Mouse (Mus musculus) limb, embryonic 14.5 days (tissue): Measurements from ENCODE around the gene Slirp. TPM values are rescaled to one million over a fixed set of nuclear protein-coding genes. Genes with fewer than 3 reads are reported as not detected.

Experiments
- ATAC-seq: fragments of 200-750 bp; cut with Nextera tagmentation; 2 replicates; pipeline ENCODE4 v1.8.0; 2017; ENCODE audit warnings: low read depth, moderate number of reproducible peaks, moderate TSS enrichment; ENCODE audit not compliant: low FRiP score
- DNase-seq: peaks from one replicate; pipeline ENCODE4 v3.0.0-alpha.2; 2015; ENCODE audit warnings: low spot score
- H3K27ac ChIP-seq: fragments of 300-500 bp; sonication (generic); replicated peaks from 2 replicates; pipeline ENCODE4 v1.5.1; 2014; ENCODE audit warnings: low read depth, mild to moderate bottlenecking, low read length, moderate library complexity, mixed read lengths
- H3K27me3 ChIP-seq: fragments of 300-500 bp; sonication (generic); 2 replicates; pipeline ENCODE4 v1.6.1; 2014; ENCODE audit warnings: low read length, mixed read lengths; ENCODE audit not compliant: control insufficient read depth, insufficient read depth
- H3K36me3 ChIP-seq: fragments of 300-500 bp; sonication (generic); 2 replicates; pipeline ENCODE4 v1.6.1; 2014; ENCODE audit warnings: mild to moderate bottlenecking, low read length, moderate library complexity, mixed read lengths; ENCODE audit not compliant: control insufficient read depth, insufficient read depth
- H3K4me1 ChIP-seq: fragments of 300-500 bp; sonication (generic); 2 replicates; pipeline ENCODE4 v1.6.1; 2014; ENCODE audit warnings: antibody characterized with exemption, low read length, mixed read lengths; ENCODE audit not compliant: control insufficient read depth, insufficient read depth
- H3K4me2 ChIP-seq: fragments of 300-500 bp; sonication (generic); replicated peaks from 2 replicates; pipeline ENCODE4 v1.6.1; 2014; ENCODE audit warnings: low read depth, mild to moderate bottlenecking, low read length, moderate library complexity; ENCODE audit not compliant: severe bottlenecking
- H3K4me3 ChIP-seq: fragments of 300-500 bp; sonication (generic); replicated peaks from 2 replicates; pipeline ENCODE4 v1.5.1; 2014; ENCODE audit warnings: low read length
- H3K9ac ChIP-seq: fragments of 300-500 bp; sonication (generic); 2 replicates; pipeline ENCODE4 v1.6.1; 2014; ENCODE audit warnings: mild to moderate bottlenecking, low read depth, low read length, moderate library complexity; ENCODE audit not compliant: severe bottlenecking
- H3K9me3 ChIP-seq: fragments of 300-500 bp; sonication (generic); 2 replicates; pipeline ENCODE4 v1.6.1; 2016; ENCODE audit warnings: low read length; ENCODE audit not compliant: control insufficient read depth
- POLR2A ChIP-seq: fragments of 200-500 bp; IDR thresholded peaks from 2 replicates; pipeline ENCODE4 v1.8.0; 2012; ENCODE audit warnings: inconsistent platforms, mild to moderate bottlenecking, moderate library complexity, borderline replicate concordance; ENCODE audit not compliant: insufficient read depth, insufficient read length; ENCODE audit errors: extremely low read depth
- WGBS: fragments of 180-500 bp; shearing (Covaris S2); extraction: QIAGEN DNeasy Blood & Tissue Kit; methylation state at CpG from one replicate; pipeline ENCODE4 v1.1.7; 2014; 5-methylcytosine and 5-hydroxymethylcytosine counted together
- polyA plus RNA-seq, 2 experiments: library from polyadenylated mRNA; depleted of rRNA in 1 of 2; stranded (reverse) in 1 of 2; unstranded in 1 of 2; fragments of >200 nt; fragmentation: Nextera tagmentation in 1 of 2; extraction: Ambion mirVana in 1 of 2; gene quantifications; 2 replicates each; pipeline versions ENCODE4 v1.2.1 to v1.2.3; 2012 to 2014

The Slirp gene
- polyA plus RNA-seq, 2 experiments: 83.4 to 314 TPM

DNA sequence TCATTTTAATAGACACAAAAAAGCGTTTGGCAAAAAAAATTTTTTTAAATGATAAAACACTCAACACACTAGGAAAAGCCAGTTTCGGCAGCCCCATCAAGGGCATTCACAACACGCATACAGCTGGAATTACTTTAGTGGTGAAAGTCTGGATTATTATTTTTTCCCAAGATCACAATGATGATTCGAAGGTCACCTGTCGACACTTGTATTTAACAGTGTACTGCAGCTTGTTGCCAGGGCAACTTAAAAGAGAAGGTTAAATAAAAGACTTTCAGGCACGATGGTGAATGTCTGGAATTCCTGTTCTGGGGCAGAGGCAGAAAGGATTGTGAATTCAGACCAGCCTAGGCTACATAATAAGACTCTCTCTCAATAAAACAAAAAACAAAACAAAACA lies 41.8 kb upstream of the Slirp start:
- no peak for TF ChIP-seq POLR2A
- no peaks in the 10 kb centered on the region for H3K4me1 ChIP-seq
- H3K4me2 ChIP-seq: no peak overlapping the region
- no peaks in the 10 kb centered on the region for H3K9me3 ChIP-seq
- H3K27me3 ChIP-seq: no peaks in the 10 kb centered on the region
- ATAC-seq (no peak), DNase-seq (no peak)
- WGBS: 43% methylated on average over 6 of the region's 6 CpGs
- H3K27ac ChIP-seq: no peak overlapping the region
- H3K9ac ChIP-seq: no peak overlapping the region
- no peaks in the 10 kb centered on the region for H3K36me3 ChIP-seq
- no peak overlapping the region for H3K4me3 ChIP-seq

DNA sequence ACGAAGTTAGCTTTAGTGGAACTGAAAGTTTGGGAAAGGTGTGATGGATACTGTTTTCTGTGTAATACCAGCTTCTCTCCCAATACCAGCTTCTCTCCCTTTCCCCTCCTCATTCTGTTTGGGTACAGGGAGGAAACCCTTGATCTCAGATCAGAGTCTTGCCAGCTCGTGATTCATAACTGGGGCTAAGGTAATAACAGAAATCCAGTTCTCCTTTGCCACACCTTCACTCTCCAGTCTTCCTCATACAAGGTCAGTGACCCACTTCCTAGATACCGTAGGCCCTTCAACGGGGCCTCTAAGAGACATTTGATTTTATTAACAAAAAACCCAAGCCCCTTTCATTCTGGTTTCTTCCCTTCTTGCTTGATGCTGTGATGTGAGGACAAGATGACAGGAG lies 38.5 kb upstream of the Slirp start:
- H3K4me2 ChIP-seq: no peak overlapping the region
- no peaks in the 10 kb centered on the region for H3K27me3 ChIP-seq
- TF ChIP-seq POLR2A: no peak
- no peak overlapping the region for H3K27ac ChIP-seq
- WGBS: 79% methylated on average over 4 of the region's 4 CpGs
- no peaks in the 10 kb centered on the region for H3K9me3 ChIP-seq
- no peak for ATAC-seq
- H3K4me3 ChIP-seq: no peak overlapping the region
- DNase-seq: no peak
- H3K4me1 ChIP-seq: peaks cover 5% of the 10 kb centered on the region; the same call in 1 of the 2 replicates
- no peaks in the 10 kb centered on the region for H3K36me3 ChIP-seq
- no peak overlapping the region for H3K9ac ChIP-seq

DNA sequence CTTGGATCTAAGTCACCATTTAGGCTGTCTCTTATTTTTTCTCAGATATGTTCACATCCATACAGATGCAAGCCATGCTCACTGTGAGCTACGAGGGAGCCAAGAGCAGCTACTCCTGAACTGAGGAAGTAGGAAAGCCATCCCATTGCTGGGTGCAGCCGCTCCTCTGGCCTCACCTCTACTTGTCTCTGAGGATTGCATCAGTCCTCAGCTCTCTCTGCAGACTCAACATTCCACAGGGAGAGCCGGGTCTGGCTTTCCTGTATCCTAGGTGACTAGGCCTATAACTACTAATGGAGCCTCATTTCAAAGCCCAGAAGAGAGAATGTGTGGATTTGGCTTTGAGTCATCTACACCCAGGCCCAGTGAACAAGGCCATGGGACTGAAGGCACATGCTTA lies 38.0 kb upstream of the Slirp start:
- ATAC-seq (no peak), DNase-seq (no peak)

DNA sequence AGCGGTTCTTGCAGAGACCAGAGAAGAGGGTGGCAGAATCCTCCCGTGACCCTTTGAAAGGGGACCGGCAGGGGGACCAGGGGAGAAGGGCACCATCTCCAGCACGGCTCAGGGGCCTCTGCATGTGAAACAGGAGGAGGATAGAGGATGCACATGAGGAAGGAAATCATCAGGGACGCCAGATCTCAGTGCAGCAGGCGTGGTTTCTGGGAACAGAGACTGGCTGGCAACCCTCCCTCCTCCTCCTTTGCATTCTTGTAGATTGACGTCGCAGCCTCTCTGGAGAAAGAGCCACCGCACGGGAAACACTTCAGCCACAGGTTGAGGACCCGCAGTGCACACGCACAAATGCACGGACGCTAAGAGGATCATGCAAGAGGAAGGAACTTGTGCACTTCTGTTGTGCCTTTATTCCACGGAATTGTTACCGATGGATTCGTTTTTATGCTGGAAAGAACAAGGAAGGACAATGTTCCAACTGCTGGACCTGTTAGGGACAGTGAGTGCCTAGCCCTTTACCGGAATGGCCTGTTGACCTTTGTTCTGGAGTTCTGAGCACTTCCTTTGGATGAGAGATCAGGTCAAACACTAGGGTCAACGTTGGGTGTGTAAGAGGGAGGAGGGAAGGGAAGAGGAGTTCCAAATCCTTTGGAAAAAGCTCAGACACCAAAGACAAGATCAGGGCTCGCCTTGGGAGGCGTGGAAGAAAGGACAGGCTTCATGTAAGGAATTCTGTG lies 35.7 kb upstream of the Slirp start:
- ATAC-seq: no peak
- Histone ChIP-seq H3K4me3 (no peak overlapping the region), H3K27ac (0 out of 2 replicates have a peak overlapping the region, but pooled peaks have one; percentile 33), H3K36me3 (no peaks in the 10 kb centered on the region), H3K4me1 (peaks cover 5% of the 10 kb centered on the region; the same call in 1 of the 2 replicates), H3K9ac (no peak overlapping the region), H3K27me3 (no peaks in the 10 kb centered on the region), H3K4me2 (peak overlapping the region; percentile 19), H3K9me3 (no peaks in the 10 kb centered on the region)
- DNase-seq: peak; percentile 17
- no peak for TF ChIP-seq POLR2A
- WGBS: 39% methylated on average over 21 of the region's 21 CpGs

More for the DNA sequence above, 38.0 kb upstream of the Slirp start:
- Histone ChIP-seq H3K36me3 (no peaks in the 10 kb centered on the region), H3K9ac (no peak overlapping the region), H3K9me3 (no peaks in the 10 kb centered on the region), H3K4me1 (peaks cover 5% of the 10 kb centered on the region; the same call in 1 of the 2 replicates), H3K4me3 (no peak overlapping the region), H3K27ac (no peak overlapping the region), H3K27me3 (no peaks in the 10 kb centered on the region), H3K4me2 (no peak overlapping the region)
- no peak for TF ChIP-seq POLR2A
- WGBS: 74% methylated on average over 3 of the region's 3 CpGs

DNA sequence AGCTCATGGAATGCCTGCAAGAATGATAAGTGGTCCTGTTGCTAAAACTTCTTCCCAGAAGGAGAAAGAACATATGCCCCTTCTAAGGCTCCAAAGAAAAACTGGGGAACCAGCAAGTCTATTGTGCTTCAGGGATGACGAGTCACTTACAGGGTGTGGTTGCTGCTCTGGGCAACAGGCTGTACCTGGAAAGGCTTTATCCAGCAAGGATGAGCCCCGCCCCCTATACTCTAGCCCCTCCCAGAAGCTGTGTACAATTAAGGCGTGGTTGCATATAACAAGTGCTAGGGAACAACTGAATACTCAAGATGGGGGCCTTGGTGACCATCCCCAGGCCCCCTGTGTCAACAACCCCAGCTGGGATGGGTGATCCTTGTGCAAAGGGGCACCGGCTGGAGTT lies 34.6 kb upstream of the Slirp start:
- H3K36me3 ChIP-seq: no peaks in the 10 kb centered on the region
- ATAC-seq (no peak), DNase-seq (no peak)
- H3K4me3 ChIP-seq: no peak overlapping the region
- H3K9me3 ChIP-seq: no peaks in the 10 kb centered on the region
- no peak for TF ChIP-seq POLR2A
- H3K27me3 ChIP-seq: no peaks in the 10 kb centered on the region
- no peak overlapping the region for H3K27ac ChIP-seq
- H3K4me1 ChIP-seq: peaks cover 5% of the 10 kb centered on the region; the same call in 1 of the 2 replicates
- H3K4me2 ChIP-seq: no peak overlapping the region
- 89% methylated on average over 4 of the region's 4 CpGs for WGBS
- no peak overlapping the region for H3K9ac ChIP-seq
